Mouse (Mus musculus) brain, embryonic 14.5 days (tissue): ENCODE results near the gene Barx2. TPM values are rescaled to one million over a fixed set of nuclear protein-coding genes. Genes with fewer than 3 reads are reported as not detected.

ENCODE experiments used
- DNase-seq: peaks from one replicate; pipeline ENCODE4 v3.0.0-alpha.2; 2011; ENCODE audit warnings: low read depth
- CTCF ChIP-seq: fragments of 200-500 bp; IDR thresholded peaks from 2 replicates; pipeline ENCODE4 v1.5.1; 2012; ENCODE audit warnings: inconsistent platforms, mild to moderate bottlenecking, moderate library complexity, borderline replicate concordance; ENCODE audit not compliant: insufficient read depth, insufficient read length; ENCODE audit errors: extremely low read depth
- POLR2A ChIP-seq: fragments of 200-500 bp; IDR thresholded peaks from 2 replicates; pipeline ENCODE4 v1.6.1; 2012; ENCODE audit warnings: mild to moderate bottlenecking, inconsistent platforms, borderline replicate concordance; ENCODE audit not compliant: poor library complexity, insufficient read depth, insufficient read length, severe bottlenecking; ENCODE audit errors: extremely low read depth
- polyA plus RNA-seq: library from polyadenylated mRNA; depleted of rRNA; stranded (reverse); fragments of >200 nt; gene quantifications from 2 replicates; pipeline ENCODE4 v1.2.3, GENCODE M21; 2012

Barx2 gene
- polyA plus RNA-seq, 1 experiment = 0.42 TPM

DNA sequence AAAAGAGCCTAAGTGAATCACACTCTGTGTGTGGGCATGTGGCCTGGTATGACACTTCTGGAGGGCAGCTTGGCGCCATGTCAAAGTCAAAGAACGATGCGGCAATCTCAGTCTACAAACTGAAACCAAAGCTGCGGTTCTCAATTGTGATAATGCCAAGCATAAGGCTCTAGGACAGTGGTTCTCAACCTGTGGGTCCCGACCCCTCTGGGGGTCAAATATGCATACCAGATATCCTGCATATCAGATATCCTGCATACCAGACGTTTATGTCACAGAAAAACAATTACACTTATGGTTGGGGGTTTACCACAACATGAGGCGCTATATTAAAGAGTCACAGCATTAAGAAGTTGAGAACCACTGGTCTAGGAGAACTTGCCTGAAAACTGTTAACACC is 10.3 kb upstream of the Barx2 start:
- DNase-seq = no peak
- TF ChIP-seq POLR2A (no peak), CTCF (no peak)

DNA sequence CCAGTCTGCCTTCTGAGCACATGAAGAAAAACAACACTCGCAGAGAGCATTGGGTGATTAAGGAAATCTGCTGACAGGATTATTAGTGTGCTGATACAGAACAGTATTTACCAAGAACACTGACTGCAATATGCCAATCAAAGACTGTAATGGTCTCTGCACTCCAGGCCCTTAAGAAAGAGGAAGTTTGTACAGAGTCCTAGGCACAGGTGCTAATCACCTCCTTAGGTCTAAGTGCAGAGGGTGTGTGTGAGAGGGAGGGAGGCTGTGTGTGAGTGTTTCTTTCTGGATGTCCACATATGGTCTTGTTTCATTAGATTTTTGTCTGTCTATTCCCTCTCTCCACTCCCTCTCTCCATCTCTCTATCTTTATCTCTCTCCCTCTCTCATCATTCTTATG is 6.5 kb upstream of the Barx2 start:
- no peak for TF ChIP-seq POLR2A
- no peak for TF ChIP-seq CTCF
- no peak for DNase-seq

DNA sequence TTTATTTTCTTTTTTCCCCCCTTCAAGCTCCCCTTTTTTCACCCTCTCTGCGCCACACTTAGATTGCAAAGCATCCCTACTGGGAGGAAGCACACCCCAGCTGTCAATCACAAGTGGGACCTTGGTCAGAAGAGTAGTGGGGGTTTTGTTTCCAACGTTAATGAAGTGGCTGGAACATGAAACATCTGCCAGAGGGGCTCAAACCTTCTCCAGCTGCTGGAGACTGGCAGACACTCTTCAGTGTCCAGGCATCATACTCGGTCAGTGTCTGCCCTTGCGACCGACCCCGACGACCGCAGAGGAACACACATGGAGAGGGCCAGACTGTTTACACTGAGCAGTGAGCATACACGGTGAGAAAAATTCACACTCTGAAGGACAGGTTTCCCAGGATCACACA is 3.2 kb upstream of the Barx2 start:
- no peak for DNase-seq
- no peak for TF ChIP-seq CTCF
- no peak for TF ChIP-seq POLR2A

- peak; percentile 57 for DNase-seq
- no peak for TF ChIP-seq CTCF
- TF ChIP-seq POLR2A = no peak
Observed at GRCm38 (mm10) chr9:31914871-31915270, 1.6 kb upstream of the Barx2 start.

DNA sequence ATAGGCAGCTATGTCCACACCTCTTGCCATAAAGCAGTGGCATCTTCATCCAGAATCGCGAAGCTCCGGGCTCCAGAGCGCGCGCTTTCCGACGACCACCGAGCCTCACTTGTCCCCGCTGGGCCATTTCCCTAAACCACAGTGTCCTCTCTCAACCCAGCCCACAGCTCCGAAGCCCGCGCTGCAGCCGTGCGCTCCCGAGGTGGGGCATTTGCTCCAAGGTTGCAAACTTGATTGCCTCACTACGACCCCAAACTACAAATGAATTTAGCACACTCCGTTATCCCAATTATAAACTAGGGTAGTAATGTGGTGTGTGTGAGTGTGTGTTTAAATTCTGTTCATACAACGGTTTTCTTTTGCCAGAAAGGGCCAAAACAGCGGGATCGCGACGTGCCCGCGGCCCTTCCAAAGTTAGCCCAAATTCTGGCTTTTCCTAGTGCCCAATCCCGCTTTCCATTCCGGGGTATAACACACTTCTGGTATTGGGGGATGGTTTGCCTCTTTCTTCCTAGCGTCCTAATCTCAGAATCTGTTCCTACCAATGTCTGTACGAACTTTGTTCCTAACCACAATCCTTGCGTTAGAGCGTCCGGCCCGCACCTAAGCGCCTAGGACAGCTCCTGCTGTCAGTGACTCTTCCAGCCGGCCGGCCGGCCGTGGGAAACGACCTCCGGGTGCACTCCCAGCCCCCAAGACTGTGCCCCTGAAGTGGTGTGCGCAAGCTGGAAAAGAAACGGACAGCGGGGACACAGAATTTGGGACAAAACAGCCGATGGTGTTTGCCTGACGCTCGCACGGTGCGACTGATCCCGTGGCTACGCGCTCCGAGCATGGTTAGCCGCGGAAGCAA is 703 bp upstream of the Barx2 start:
- TF ChIP-seq CTCF (no peak), POLR2A (no peak)
- peak; percentile 32 for DNase-seq

DNA sequence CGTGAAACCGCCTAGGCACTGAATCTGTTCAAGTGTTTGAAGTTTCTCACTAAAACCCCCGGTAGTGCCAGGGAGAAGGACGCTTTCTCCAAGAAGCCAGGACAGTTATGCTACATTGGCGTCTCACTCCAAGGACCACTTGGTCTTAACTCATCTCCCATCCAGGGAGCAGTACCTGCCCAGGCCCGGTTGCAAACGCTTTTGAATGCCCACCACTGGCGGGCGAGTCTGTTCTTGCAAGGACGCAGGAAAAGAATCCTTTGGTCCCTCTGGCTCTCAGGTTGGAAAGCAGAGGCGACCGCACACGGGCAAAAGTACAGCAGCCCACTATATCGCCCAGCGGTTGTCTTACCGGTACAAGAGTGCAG is 725 bp downstream of the Barx2 start:
- DNase-seq = no peak
- TF ChIP-seq CTCF = no peak
- no peak for TF ChIP-seq POLR2A

DNA sequence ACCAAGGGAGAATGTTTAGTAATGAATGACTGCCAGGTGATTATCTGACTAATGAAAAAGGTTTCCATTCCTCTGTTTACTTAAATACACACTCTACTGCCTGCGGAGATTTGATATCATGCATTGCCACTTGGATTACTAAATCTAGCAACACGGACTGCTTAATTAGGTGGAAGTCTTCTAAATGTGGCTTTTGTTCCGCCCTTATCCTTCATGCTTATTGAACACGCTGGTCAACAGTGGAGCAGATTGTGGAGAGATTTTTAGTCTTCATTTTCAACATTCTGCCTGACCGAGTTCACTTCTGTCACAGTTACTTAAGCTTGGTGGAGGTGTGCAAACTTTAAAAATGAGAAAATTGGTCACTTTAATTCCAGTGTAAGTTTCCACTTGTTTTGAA is 3.0 kb downstream of the Barx2 start:
- peak; percentile 15 for DNase-seq
- TF ChIP-seq POLR2A = no peak
- TF ChIP-seq CTCF = no peak

GRCm38 (mm10) chr9:31901781-31902180 is 11.5 kb downstream of the Barx2 start:
- TF ChIP-seq CTCF (no peak), POLR2A (no peak)
- no peak for DNase-seq

DNA sequence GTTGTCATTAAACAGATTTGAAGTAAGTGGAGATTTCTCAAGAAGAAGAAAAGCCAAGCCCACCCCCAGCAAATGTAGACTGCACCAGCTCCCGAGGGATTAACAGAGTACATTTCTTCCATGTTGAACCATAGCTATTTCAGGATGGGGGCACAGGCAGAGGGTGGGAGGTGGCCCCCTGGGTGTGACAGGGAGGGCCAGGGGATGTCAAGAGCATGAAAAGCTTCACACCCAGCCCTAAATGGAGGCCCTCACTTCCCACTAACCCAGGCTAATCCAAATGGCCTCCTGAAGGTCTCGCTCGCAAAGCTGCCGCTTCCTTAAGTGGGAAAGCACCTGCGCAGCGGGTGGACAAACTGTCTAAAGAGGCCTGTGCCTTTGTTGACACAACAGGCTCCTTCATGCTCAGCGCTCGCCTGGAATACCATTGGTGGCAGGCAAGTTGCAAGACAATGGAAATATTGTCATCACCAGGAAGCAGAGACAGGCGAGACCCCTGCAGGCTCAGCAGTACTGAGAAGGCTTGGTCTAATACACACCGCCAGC is 18.4 kb downstream of the Barx2 start:
- TF ChIP-seq POLR2A = no peak
- TF ChIP-seq CTCF = no peak
- peak; percentile 18 for DNase-seq

DNA sequence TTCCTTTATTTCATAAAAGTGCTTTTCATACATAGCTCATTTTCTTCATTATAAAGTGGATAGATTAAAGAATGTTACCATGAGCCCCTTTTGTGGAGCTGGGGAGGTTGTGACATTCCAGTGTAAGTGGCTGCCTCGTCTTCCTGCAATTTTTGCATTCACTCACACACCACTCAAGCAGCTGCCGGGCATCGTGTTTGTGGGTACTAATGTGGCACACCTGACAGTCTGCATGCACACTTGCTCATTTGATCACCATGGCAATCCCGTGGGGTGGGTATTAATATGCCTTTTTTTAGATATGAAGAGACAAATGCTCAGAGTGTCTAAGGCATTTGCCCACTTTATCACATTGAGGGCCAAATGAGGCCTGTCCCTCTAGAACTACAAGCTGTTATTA is 24.9 kb downstream of the Barx2 start:
- DNase-seq = no peak
- no peak for TF ChIP-seq POLR2A
- no peak for TF ChIP-seq CTCF

DNA sequence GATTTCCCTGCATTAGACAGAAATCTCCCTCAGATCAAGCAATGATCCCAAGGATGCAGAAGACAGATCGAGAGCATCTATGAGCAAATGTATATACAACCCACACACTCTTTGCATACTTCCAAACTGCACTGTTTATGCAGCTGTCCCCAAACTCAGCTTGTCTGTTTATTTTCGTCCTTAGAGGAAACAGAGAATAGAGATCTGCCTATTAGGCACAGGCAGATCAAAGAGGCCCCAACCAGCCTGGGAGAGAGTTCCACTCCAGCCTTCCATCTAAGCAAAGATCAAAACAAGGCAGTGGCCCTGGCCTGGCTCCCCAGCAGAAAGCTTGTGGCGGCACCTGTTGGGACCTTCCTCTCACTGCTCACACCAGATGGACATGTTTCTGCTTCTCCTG is 27.0 kb downstream of the Barx2 start:
- DNase-seq = peak; percentile 44
- no peak for TF ChIP-seq POLR2A
- no peak for TF ChIP-seq CTCF

GRCm38 (mm10) chr9:31882376-31882775 is 30.9 kb downstream of the Barx2 start:
- no peak for DNase-seq
- TF ChIP-seq POLR2A = no peak
- TF ChIP-seq CTCF = no peak

GRCm38 (mm10) chr9:31875556-31875955 is 37.7 kb downstream of the Barx2 start:
- TF ChIP-seq POLR2A = no peak
- no peak for TF ChIP-seq CTCF

DNA sequence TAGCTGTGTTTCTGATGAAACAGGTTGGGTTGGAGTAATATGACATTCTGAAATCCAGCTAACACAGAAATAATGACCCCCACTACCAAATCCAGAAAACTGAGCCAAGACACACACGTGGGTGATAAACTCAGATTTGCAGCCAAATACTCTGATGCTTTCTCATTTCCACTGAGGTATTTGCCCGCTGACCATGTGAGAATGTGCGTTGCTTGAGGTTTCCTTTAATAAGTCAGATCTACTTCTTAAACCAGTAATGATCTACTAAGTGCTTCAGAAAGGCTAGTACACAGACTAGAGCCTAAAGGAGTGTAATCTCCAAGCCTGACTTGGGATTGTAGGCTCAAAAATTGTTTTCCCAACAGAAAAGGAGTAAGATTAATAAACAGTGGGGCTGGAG is 39.0 kb downstream of the Barx2 start:
- no peak for TF ChIP-seq CTCF
- TF ChIP-seq POLR2A = no peak
- DNase-seq = no peak

More at GRCm38 (mm10) chr9:31875556-31875955, 37.7 kb downstream of the Barx2 start:
- no peak for DNase-seq
